Mouse (Mus musculus): ENCODE data around the gene Taok1.

DNA sequence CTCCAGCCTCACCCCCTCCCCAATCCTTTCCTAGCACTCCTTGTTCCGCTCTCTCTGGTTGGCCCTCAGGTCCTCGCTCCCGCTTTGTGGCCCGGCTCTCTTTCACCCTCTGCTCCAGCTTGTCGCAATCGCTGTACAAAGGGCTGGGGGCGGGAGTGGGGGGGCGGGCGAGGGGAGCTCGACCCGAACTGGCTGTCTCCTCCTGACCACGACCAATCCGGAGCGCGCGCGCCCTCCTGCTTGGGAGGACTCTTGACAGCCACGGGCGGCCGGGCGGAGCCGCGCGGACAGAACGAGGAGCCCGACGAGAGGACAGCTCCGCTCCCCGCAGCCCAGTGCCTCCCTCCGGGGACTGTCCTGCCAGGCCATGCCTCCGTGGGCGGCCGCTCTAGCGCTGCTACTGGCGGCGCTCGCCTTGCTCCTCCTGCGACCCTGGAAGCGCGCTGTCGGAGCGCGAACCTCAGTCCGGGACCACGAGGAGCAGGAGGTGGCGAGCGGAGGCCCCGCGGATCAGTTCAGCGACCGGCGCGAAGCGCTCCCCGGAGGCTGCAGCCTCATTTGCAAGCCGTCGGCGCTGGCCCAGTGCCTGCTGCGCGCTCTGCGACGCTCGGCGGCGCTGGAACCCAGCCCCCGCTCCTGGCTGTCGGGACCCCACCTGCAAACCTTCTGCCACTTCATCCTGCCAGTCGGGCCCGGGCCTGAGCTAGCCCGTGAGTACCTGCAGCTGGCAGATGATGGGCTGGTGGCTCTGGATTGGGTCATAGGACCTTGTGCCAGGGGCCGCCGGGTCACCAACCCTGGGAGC lies 92.6 kb downstream of the Taok1 start, which contains the start of gene Abhd15:
- TF ChIP-seq POLR2A (IDR thresholded peaks at IDR 0.05; ENCODE audit: insufficient read length, low read depth) (peak; percentile 65), POLR2AphosphoS2 (IDR thresholded peaks at IDR 0.05; ENCODE audit: insufficient read length, low read depth) (peak; percentile 54), USF1 (IDR thresholded peaks at IDR 0.05; ENCODE audit: low read depth) (no peak), SRF (IDR thresholded peaks at IDR 0.05; ENCODE audit: control insufficient read depth, insufficient read length, low read depth) (no peak), MYOD1 (IDR thresholded peaks at IDR 0.05; ENCODE audit: control insufficient read depth in 1 of 3, insufficient read length in 2 of 3, low read depth in 2 of 3) (no peak), MAX (IDR thresholded peaks at IDR 0.05; ENCODE audit: low read depth) (no peak), MYOG (IDR thresholded peaks at IDR 0.05; ENCODE audit: control insufficient read depth in 1 of 3, insufficient read depth in 1 of 3, insufficient read length in 2 of 3, low read depth in 2 of 3) (peak in 1 of 3 experiments; percentile 21), E2F4 (IDR thresholded peaks at IDR 0.05; ENCODE audit: insufficient read depth) (no peak), TCF12 (IDR thresholded peaks at IDR 0.05; ENCODE audit: insufficient read depth, poor library complexity, severe bottlenecking) (no peak), REST (IDR thresholded peaks at IDR 0.05; ENCODE audit: insufficient read depth, insufficient read length) (no peak), TCF3 (IDR thresholded peaks at IDR 0.05; ENCODE audit: insufficient read length, low read depth) (no peak)

Measured in myocyte (in vitro differentiated cells).